Mouse (Mus musculus) myocyte (in vitro differentiated cells): Measurements from ENCODE around the gene Dhx32. TPM values are rescaled to one million over a fixed set of nuclear protein-coding genes. Genes with fewer than 3 reads are reported as not detected.

Experiments used
- H3K27me3 ChIP-seq: one replicate; pipeline ENCODE4 v1.6.1; 2011; ENCODE audit not compliant: control insufficient read depth, insufficient read depth, insufficient read length
- H3K36me3 ChIP-seq: one replicate; pipeline ENCODE4 v1.6.1; 2011; ENCODE audit not compliant: control insufficient read depth, insufficient read depth
- H3K4me2 ChIP-seq: one replicate; pipeline ENCODE4 v1.6.1; 2011; ENCODE audit warnings: low read depth, control low read depth
- H3K4me3 ChIP-seq: one replicate; pipeline ENCODE4 v1.5.1; 2011; ENCODE audit warnings: mild to moderate bottlenecking, control low read depth, moderate library complexity
- H3K79me2 ChIP-seq: one replicate; pipeline ENCODE4 v1.6.1; 2011; ENCODE audit not compliant: control insufficient read depth, insufficient read depth
- H3ac ChIP-seq: one replicate; pipeline ENCODE4 v1.6.1; 2011; ENCODE audit not compliant: control insufficient read depth, insufficient read length
- CEBPB ChIP-seq: IDR thresholded peaks from 2 replicates; pipeline ENCODE4 v1.6.1; 2011; ENCODE audit warnings: mild to moderate bottlenecking, moderate library complexity; ENCODE audit not compliant: poor library complexity, insufficient read depth, severe bottlenecking
- E2F4 ChIP-seq: IDR thresholded peaks from one replicate; pipeline ENCODE4 v1.6.1; 2011; ENCODE audit warnings: mild to moderate bottlenecking, control low read depth, moderate library complexity; ENCODE audit not compliant: insufficient read depth
- MAX ChIP-seq: IDR thresholded peaks from one replicate; pipeline ENCODE4 v1.6.1; 2011; ENCODE audit warnings: low read depth, mild to moderate bottlenecking, control low read depth
- MYOD1 ChIP-seq, 3 experiments: IDR thresholded peaks; one replicate each; pipeline ENCODE4 v1.6.1; 2011; ENCODE audit warnings: control low read depth in 2 of 3, low read depth in 2 of 3, mild to moderate bottlenecking in 2 of 3, moderate library complexity in 1 of 3; ENCODE audit not compliant: insufficient read length in 2 of 3, control insufficient read depth in 1 of 3
- MYOG ChIP-seq, 3 experiments: IDR thresholded peaks; one replicate each; pipeline ENCODE4 v1.6.1; 2011; ENCODE audit warnings: control low read depth in 2 of 3, low read depth in 2 of 3, mild to moderate bottlenecking in 2 of 3; ENCODE audit not compliant: insufficient read length in 2 of 3, control insufficient read depth in 1 of 3, insufficient read depth in 1 of 3
- POLR2A ChIP-seq: IDR thresholded peaks from one replicate; pipeline ENCODE4 v1.6.1; 2011; ENCODE audit warnings: low read depth, mild to moderate bottlenecking, control low read depth, moderate library complexity; ENCODE audit not compliant: insufficient read length
- POLR2AphosphoS2 ChIP-seq: IDR thresholded peaks from one replicate; pipeline ENCODE4 v1.6.1; 2011; ENCODE audit warnings: low read depth, control low read depth; ENCODE audit not compliant: insufficient read length
- REST ChIP-seq: IDR thresholded peaks from one replicate; pipeline ENCODE4 v1.6.1; 2011; ENCODE audit warnings: mild to moderate bottlenecking, control low read depth, moderate library complexity; ENCODE audit not compliant: insufficient read depth, insufficient read length
- SRF ChIP-seq: IDR thresholded peaks from one replicate; pipeline ENCODE4 v1.6.1; 2011; ENCODE audit warnings: low read depth; ENCODE audit not compliant: control insufficient read depth, insufficient read length
- TCF12 ChIP-seq: IDR thresholded peaks from one replicate; pipeline ENCODE4 v1.6.1; 2011; ENCODE audit warnings: mild to moderate bottlenecking, control low read depth; ENCODE audit not compliant: poor library complexity, insufficient read depth, severe bottlenecking
- TCF3 ChIP-seq: IDR thresholded peaks from one replicate; pipeline ENCODE4 v1.6.1; 2011; ENCODE audit warnings: low read depth, control low read depth; ENCODE audit not compliant: insufficient read length
- USF1 ChIP-seq: IDR thresholded peaks from one replicate; pipeline ENCODE4 v1.6.1; 2011; ENCODE audit warnings: low read depth, mild to moderate bottlenecking, control low read depth, moderate library complexity
- polyA plus RNA-seq: library from polyadenylated mRNA; unstranded; fragments of >200 nt; fragmentation: generic; extraction: Trizol; gene quantifications from one replicate; pipeline ENCODE4 v1.2.1, GENCODE M21; 2012; ENCODE audit warnings: missing spikeins

Dhx32 gene
- polyA plus RNA-seq, 1 experiment = 31.9 TPM

GRCm38 (mm10) chr7:133790171-133790570 lies 7.6 kb upstream of the Dhx32 start:
- Histone ChIP-seq H3K4me2 (no peak overlapping the region), H3K4me3 (no peak overlapping the region), H3K79me2 (no peaks in the 10 kb centered on the region), H3ac (no peak overlapping the region), H3K36me3 (no peaks in the 10 kb centered on the region), H3K27me3 (no peaks in the 10 kb centered on the region)
- TF ChIP-seq CEBPB (no peak), MAX (no peak), REST (no peak), MYOD1 (IDR thresholded peaks at IDR 0.05; ENCODE audit: control insufficient read depth in 1 of 3, insufficient read length in 2 of 3, low read depth in 2 of 3) (no peak), POLR2AphosphoS2 (no peak), E2F4 (no peak), SRF (no peak), USF1 (no peak), TCF3 (no peak)

GRCm38 (mm10) chr7:133788147-133788546 lies 5.6 kb upstream of the Dhx32 start:
- TF ChIP-seq REST (no peak), MYOG (IDR thresholded peaks at IDR 0.05; ENCODE audit: control insufficient read depth in 1 of 3, insufficient read depth in 1 of 3, insufficient read length in 2 of 3, low read depth in 2 of 3) (no peak), USF1 (no peak), E2F4 (no peak), MAX (no peak)
- no peak overlapping the region for H3ac ChIP-seq
- no peak overlapping the region for H3K4me2 ChIP-seq
- H3K36me3 ChIP-seq = no peaks in the 10 kb centered on the region
- no peaks in the 10 kb centered on the region for H3K79me2 ChIP-seq
- no peak overlapping the region for H3K4me3 ChIP-seq
- no peaks in the 10 kb centered on the region for H3K27me3 ChIP-seq

- Histone ChIP-seq H3K79me2 (no peaks in the 10 kb centered on the region), H3K36me3 (no peaks in the 10 kb centered on the region), H3K4me3 (no peak overlapping the region), H3K4me2 (no peak overlapping the region), H3K27me3 (no peaks in the 10 kb centered on the region), H3ac (no peak overlapping the region)
- no peak for TF ChIP-seq POLR2A
Measured at GRCm38 (mm10) chr7:133787571-133787970, 5.0 kb upstream of the Dhx32 start.

GRCm38 (mm10) chr7:133781991-133782390 lies 535 bp downstream of the Dhx32 start:
- H3K79me2 ChIP-seq = no peaks in the 10 kb centered on the region
- no peaks in the 10 kb centered on the region for H3K36me3 ChIP-seq
- H3K27me3 ChIP-seq = no peaks in the 10 kb centered on the region
- no peak overlapping the region for H3K4me3 ChIP-seq
- no peak overlapping the region for H3ac ChIP-seq
- no peak for TF ChIP-seq E2F4
- TF ChIP-seq MYOG (IDR thresholded peaks at IDR 0.05; ENCODE audit: control insufficient read depth in 1 of 3, insufficient read depth in 1 of 3, insufficient read length in 2 of 3, low read depth in 2 of 3) = no peak
- no peak for TF ChIP-seq SRF
- no peak for TF ChIP-seq MYOD1 (IDR thresholded peaks at IDR 0.05; ENCODE audit: control insufficient read depth in 1 of 3, insufficient read length in 2 of 3, low read depth in 2 of 3)
- no peak for TF ChIP-seq TCF12
- no peak for TF ChIP-seq CEBPB
- no peak for TF ChIP-seq TCF3
- TF ChIP-seq POLR2AphosphoS2 = no peak
- TF ChIP-seq REST = no peak
- TF ChIP-seq USF1 = no peak
- no peak for TF ChIP-seq MAX
- TF ChIP-seq POLR2A = no peak
- H3K4me2 ChIP-seq = no peak overlapping the region

GRCm38 (mm10) chr7:133781583-133781982 lies 943 bp downstream of the Dhx32 start:
- no peaks in the 10 kb centered on the region for H3K27me3 ChIP-seq
- H3K4me2 ChIP-seq = no peak overlapping the region
- H3ac ChIP-seq = no peak overlapping the region
- H3K36me3 ChIP-seq = no peaks in the 10 kb centered on the region
- H3K79me2 ChIP-seq = no peaks in the 10 kb centered on the region
- H3K4me3 ChIP-seq = no peak overlapping the region
- TF ChIP-seq TCF12 (no peak), MAX (no peak), POLR2A (no peak), TCF3 (no peak), SRF (no peak), POLR2AphosphoS2 (no peak), CEBPB (no peak), E2F4 (no peak), MYOG (IDR thresholded peaks at IDR 0.05; ENCODE audit: control insufficient read depth in 1 of 3, insufficient read depth in 1 of 3, insufficient read length in 2 of 3, low read depth in 2 of 3) (no peak), USF1 (no peak), MYOD1 (IDR thresholded peaks at IDR 0.05; ENCODE audit: control insufficient read depth in 1 of 3, insufficient read length in 2 of 3, low read depth in 2 of 3) (no peak), REST (no peak)
